In the genomic region with DNA sequence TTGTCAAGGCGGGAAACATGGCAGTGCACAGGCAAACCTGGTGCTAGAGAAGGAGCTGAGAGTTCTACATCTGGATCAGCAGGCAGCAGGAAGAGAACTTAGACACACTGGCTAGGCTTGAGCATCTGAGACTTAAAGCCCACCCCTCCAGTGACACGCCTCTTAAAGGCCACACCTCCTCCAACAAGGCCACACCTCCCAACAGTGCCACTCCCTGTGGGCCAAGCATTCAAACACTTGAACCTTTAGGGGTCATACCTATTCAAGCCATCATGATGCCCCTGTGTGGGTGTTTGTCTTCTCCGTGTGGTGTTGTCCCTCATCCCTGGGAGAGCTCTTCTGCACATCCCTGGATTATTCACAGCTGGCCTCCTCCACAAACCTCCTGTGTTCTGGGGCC, we compare ENCODE assay signal across 16 mouse cellular contexts. TPM values are rescaled to one million over a fixed set of nuclear protein-coding genes. Genes with fewer than 3 reads are reported as not detected.
"Had no signal": no experiment of that assay in that cellular context is flagged by ENCODE, and none has a peak within 500 bp of the region (broad histone marks: within the 10 kb centered on the region; RNA-seq: fewer than 3 reads in every experiment).

No protein-coding gene starts in this region.

- H3K27me3 ChIP-seq: midbrain, embryonic 12.5 days; neural tube, embryonic 13.5 days; neural tube, embryonic 15.5 days had no signal

- H3K36me3 ChIP-seq: midbrain, embryonic 10.5 days; midbrain, embryonic 12.5 days; neural tube, embryonic 13.5 days; neural tube, embryonic 15.5 days had no signal

- DNase-seq: lung, adult 18-20 months; lung, embryonic 14.5 days; lung, postnatal 10 days; lung, postnatal 4 days; midbrain, embryonic 14.5 days; retina, postnatal 1 day; right cerebral cortex, adult 18-20 months; thymus, adult 18-20 months; thymus, postnatal 25 days; thymus, postnatal 4 days had no signal

- H3K9me3 ChIP-seq: midbrain, embryonic 10.5 days; midbrain, embryonic 12.5 days; neural tube, embryonic 15.5 days had no signal

- H3K4me3 ChIP-seq: midbrain, embryonic 10.5 days; midbrain, embryonic 12.5 days; myocyte; neural tube, embryonic 13.5 days; neural tube, embryonic 15.5 days had no signal

- H3K27ac ChIP-seq: midbrain, embryonic 10.5 days; midbrain, embryonic 12.5 days; neural tube, embryonic 13.5 days; neural tube, embryonic 15.5 days had no signal

RNA-seq across cellular contexts. Expression of a gene that starts 31.5 kb away (rescaled TPM):
- total RNA-seq: megakaryocyte, adult 5-6 weeks had no signal
- polyA plus RNA-seq: myocyte had no signal
